Mouse (Mus musculus): ENCODE results near the gene Stc2.

Gene Stc2

DNA sequence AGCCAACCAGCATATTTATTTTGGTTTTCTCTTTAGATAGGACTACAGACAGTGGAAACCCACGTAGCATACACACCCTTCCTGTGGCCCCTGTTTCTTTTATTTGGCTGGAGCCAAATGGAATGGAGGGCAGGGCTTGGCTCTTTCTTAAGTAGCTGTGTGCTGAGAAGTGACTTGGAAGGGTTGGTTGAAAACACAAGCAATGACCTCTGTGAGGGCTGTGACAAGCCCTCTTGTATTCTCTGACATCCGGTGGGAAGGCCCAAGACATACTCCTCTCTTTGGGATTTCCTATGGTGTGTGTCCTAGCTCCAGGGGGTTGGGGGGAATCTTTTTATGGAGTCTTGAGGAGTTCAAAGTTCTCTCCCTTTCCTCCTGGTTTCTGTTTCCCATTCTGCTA is 3.5 kb downstream of the Stc2 start:
- no peak for DNase-seq (ENCODE audit: low spot score)

DNA sequence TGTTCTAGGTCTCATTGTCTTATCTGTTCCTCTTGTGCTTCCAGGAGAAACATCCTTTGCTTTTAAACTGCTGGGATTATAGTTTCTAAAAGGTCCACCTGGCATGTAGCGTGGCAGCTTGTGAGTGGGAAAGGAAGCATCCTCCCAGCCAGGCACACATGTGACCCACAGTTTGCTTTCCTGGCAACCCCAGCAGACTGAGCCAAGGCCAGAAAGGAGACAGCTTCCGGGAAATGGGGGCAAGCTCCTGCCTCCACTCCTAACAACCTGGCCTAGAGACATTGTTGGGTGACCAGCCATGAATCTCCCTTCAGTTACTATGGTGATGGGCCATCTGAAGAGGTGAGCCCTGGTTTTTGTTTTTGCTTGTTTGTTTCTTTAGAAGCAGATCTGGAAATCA is 3.9 kb downstream of the Stc2 start:
- no peak for DNase-seq (ENCODE audit: low spot score)

DNA sequence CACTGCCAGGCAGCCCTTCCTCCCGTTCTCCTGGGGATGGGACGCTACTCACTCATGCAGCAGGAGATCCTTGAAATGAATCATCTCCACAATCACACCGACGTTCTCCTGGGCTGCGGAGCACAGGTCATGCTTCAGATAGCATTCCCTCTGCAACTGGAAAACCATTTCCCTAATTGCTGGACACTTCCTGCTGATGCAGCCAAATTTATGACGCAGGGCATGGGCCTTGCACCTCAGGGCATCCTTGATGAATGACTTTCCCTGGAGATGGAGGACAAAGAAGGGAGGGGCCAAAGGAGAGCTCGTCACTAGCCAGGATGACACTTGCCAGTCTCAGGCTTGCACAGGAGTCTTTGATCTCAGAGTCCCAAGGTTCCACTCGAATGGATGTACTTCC is 4.6 kb downstream of the Stc2 start:
- DNase-seq (ENCODE audit: low spot score), result no peak

DNA sequence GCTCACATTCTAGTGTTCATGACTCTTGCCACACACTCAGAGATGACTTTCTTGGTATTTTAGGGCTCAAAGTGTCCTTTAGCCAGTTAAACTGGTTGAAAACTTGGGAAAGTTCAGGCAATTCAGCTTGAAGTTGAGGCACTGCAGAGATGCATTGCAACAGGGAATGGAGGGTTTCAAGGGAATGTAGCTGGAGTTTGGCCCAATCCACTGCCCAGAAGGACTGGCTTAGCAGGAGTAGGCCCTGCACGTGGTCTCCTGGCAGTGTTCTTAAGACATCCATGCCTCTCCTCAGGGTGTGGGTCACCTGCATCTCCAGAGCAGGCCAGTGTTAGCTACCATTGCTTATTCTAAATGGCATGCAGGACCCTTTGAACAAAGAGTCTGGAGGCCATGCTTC is 7.0 kb downstream of the Stc2 start:
- no peak for DNase-seq (ENCODE audit: low spot score)

DNA sequence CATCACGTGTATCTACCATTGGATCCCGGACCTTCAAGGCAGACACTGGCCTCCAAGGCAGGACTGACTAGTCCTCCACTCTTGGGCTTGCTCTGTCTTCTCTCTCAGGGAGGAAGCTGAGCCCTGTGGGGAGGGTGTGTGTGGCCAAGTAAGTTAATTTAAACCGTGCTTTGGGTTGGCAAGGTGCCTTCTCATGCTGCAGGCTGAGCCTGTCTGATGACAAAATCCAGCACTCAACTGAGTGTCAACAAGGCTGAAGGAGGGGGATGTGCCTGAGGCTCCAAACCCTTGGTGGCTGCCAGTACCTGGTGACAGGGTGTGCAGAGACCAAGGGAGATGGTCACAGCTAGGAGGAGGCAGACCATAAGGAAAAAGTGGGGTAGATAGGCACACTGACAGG is 7.5 kb downstream of the Stc2 start:
- DNase-seq (ENCODE audit: low spot score), result no peak

DNA sequence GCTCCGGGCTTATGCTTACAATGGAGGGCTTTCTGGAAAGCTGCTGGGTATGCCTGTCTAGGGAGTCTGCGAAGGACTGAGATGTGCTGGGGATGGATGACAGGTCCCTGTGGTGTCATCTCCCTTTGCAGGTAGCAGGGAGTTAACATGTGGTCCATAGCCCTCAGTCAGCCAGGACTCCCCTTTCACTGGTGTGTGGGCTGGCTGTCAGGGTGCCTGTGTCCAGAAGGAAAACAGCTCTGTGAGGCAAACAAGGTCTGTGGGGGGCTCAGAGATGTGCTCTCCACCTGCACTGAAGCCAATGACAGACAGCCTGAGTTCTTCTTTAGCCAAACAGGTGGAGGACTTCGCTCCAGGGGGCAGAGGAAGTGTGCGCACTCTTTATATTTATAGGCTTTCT is 8.8 kb downstream of the Stc2 start:
- DNase-seq (ENCODE audit: low spot score), result no peak

DNA sequence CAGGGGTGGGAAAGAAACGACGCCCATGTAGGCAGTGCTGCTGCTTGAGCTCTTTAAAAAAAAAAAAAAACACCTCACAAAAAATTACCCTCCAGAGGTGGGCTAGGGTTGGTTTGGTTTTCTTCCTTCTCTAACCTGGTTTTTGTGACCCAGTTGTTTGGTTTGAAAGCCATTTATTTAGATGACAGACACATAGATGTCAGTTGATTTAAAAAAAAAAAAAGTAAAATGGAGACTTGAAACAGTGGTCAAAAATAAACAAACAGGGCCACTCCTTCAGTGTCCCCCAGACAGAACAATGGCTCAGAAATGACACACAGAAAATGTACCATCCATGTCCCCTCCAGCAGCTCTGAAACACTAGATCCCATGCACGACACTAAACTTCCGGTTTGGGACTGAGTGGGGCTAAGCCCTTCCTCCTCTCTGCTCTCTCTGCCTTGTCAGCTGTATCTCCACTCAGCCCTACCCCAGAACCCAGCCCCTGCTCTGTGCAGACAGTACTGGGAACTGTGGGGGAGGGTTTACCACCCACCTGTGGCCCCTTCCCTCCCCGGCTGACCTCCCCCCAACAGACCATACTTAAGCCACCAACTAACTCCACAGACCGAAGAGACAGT is 10.5 kb downstream of the Stc2 start:
- DNase-seq (ENCODE audit: low spot score), result no peak

DNA sequence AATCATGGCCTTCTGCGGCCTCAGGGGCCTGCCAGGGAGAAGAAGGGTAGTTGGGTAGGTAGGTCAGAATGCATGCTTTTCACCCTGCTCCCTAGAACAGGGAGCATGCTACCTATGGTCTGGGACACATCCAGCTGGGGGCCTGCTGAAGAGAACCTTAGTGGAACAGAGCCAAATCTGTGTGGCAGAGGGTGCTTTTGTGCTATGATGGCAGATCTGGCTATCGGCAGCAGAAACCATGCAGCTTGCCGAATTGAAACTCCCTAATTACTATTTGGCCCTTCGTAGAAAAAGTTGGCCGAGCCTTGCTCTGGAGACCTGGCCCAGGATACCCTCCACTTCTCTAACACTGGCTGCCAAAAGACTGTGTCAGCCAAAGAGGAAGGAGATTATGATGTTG is 11.4 kb downstream of the Stc2 start:
- DNase-seq (ENCODE audit: low spot score), result no peak

DNA sequence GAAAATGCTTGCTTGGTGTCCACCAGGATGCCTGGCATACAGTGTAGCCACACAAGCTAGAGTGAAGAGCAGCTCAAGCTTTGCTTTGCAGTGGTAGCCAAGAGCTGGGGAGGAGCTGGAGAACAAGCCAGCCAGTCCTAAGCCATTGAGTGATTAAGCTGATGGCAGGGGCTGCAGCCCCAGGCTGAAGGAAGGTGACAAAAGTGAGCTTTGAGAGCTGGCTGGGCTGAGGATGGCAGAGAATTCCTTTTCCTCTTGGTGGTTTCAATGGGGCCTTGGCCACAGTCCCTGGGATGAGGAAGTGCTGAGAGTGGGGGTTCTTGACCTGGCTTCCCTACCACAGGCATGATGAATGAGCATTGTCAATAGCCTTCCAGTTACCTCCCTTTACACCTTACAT is 13.0 kb downstream of the Stc2 start:
- no peak for DNase-seq (ENCODE audit: low spot score)

DNA sequence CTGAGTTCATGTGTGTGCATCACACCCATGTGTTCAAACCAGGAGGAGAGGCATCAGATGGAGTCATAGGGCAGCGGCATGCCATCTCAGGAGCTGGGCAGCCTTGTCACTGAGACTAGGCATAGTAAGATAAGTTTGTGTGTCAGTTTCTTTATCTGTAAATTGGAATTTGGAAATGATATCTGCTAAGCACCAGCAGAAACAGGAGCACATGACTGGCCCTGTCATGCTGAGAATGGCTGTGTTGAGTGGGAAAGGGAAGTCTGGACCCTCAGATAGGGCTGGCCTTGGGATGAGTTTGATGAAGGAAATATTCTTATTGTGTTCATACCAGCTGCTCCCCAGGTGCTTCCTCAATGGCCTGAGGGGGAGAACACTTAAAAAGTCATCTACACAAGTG is 14.1 kb downstream of the Stc2 start:
- no peak for DNase-seq (ENCODE audit: low spot score)

DNA sequence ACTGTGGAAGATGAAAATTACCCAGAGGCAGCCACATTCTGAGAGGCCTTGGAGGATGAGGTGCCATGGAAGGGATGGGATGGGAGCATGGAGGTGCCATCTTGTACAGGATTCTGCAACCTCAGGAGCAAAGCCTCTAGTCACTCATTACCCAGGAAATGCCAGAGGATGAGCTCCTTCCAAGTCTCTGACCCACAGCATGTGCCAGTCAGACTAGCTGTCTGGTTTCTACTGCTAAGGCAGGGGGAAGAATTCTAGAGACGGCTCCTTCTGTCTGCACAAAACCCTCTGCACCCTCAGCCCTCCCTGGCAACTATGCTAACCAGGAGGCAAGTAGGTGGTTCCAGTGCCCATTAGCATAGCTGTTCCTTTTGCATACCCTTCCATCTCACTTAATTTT is 15.4 kb downstream of the Stc2 start:
- DNase-seq (ENCODE audit: low spot score), result no peak
